Mouse (Mus musculus): Measurements from ENCODE around the gene Pitpnb. TPM values are rescaled to one million over a fixed set of nuclear protein-coding genes. Genes with fewer than 3 reads are reported as not detected.
A peak's percentile ranks its signal among the peaks of the same experiment; 100 is the strongest.

Gene Pitpnb
- 111 and 114 TPM in 2 replicates for polyA plus RNA-seq (2016; fragmentation: Nextera tagmentation; extraction: Ambion mirVana)

GRCm38 (mm10) chr5:111330417-111331098, at the start of gene Pitpnb:
Gene Pitpnb (plus strand): TSS chr5:111330763.
- Histone ChIP-seq H3K9me3 (0 out of 2 replicates have a peak, but pooled peaks cover 2% of the 10 kb centered on the region), H3K4me2 (peak within 1 kb of the TSS; percentile 74), H3K9ac (replicated peaks) (peak within 1 kb of the TSS; percentile 93), H3K27ac (peak within 1 kb of the TSS; percentile 89), H3K27me3 (no peaks in the 10 kb centered on the region), H3K4me1 (replicated peaks) (peaks cover 12% of the 10 kb centered on the region), H3K4me3 (replicated peaks) (peak within 1 kb of the TSS; percentile 96), H3K36me3 (peaks cover 19% of the 10 kb centered on the region)
- under 1% methylated on average over 75 of the region's 78 CpGs for WGBS
- peak; percentile 92 for ATAC-seq (ENCODE audit: insufficient number of reproducible peaks, insufficient read depth, low FRiP score, low TSS enrichment, low read depth)

- no peak for ATAC-seq (ENCODE audit: insufficient number of reproducible peaks, insufficient read depth, low FRiP score, low TSS enrichment, low read depth)
- H3K27me3 ChIP-seq = no peaks in the 10 kb centered on the region
- no peaks in the 10 kb centered on the region for H3K4me1 ChIP-seq (replicated peaks)
- H3K27ac ChIP-seq = no peak overlapping the region
- H3K9ac ChIP-seq (replicated peaks) = no peak overlapping the region
- no peaks in the 10 kb centered on the region for H3K9me3 ChIP-seq
- WGBS = 87% methylated on average over 19 of the region's 19 CpGs
- H3K4me3 ChIP-seq (replicated peaks) = no peak overlapping the region
- H3K36me3 ChIP-seq = peaks cover 88% of the 10 kb centered on the region
- H3K4me2 ChIP-seq = no peak overlapping the region
Observed at GRCm38 (mm10) chr5:111284420-111285175, 46.0 kb upstream of the Pitpnb start.

- no peaks in the 10 kb centered on the region for H3K9me3 ChIP-seq
- no peak overlapping the region for H3K4me3 ChIP-seq (replicated peaks)
- ATAC-seq (ENCODE audit: insufficient number of reproducible peaks, insufficient read depth, low FRiP score, low TSS enrichment, low read depth) = no peak
- peaks cover 3% of the 10 kb centered on the region; the same call in 1 of the 2 replicates for H3K4me1 ChIP-seq (replicated peaks)
- H3K4me2 ChIP-seq = no peak overlapping the region
- no peak overlapping the region for H3K27ac ChIP-seq
- H3K9ac ChIP-seq (replicated peaks) = no peak overlapping the region
- peaks cover 58% of the 10 kb centered on the region for H3K36me3 ChIP-seq
- WGBS = 74% methylated on average over 5 of the region's 5 CpGs
- no peaks in the 10 kb centered on the region for H3K27me3 ChIP-seq
Observed at GRCm38 (mm10) chr5:111287571-111287970, 43.0 kb upstream of the Pitpnb start.

- no peaks in the 10 kb centered on the region for H3K27me3 ChIP-seq
- no peak overlapping the region for H3K9ac ChIP-seq (replicated peaks)
- 87% methylated on average over 11 of the region's 11 CpGs for WGBS
- H3K9me3 ChIP-seq = no peaks in the 10 kb centered on the region
- no peak overlapping the region for H3K4me3 ChIP-seq (replicated peaks)
- H3K4me2 ChIP-seq = no peak overlapping the region
- peaks cover 49% of the 10 kb centered on the region for H3K36me3 ChIP-seq
- peaks cover 4% of the 10 kb centered on the region; the same call in 1 of the 2 replicates for H3K4me1 ChIP-seq (replicated peaks)
- H3K27ac ChIP-seq = 0 out of 2 replicates have a peak overlapping the region, but pooled peaks have one; percentile 35
- no peak for ATAC-seq (ENCODE audit: insufficient number of reproducible peaks, insufficient read depth, low FRiP score, low TSS enrichment, low read depth)
Observed at GRCm38 (mm10) chr5:111288486-111288885, 42.1 kb upstream of the Pitpnb start.

- peaks cover 33% of the 10 kb centered on the region for H3K36me3 ChIP-seq
- no peak overlapping the region for H3K4me2 ChIP-seq
- WGBS = 85% methylated on average over 11 of the region's 11 CpGs
- H3K4me3 ChIP-seq (replicated peaks) = no peak overlapping the region
- no peak for ATAC-seq (ENCODE audit: insufficient number of reproducible peaks, insufficient read depth, low FRiP score, low TSS enrichment, low read depth)
- H3K27ac ChIP-seq = no peak overlapping the region
- peaks cover 6% of the 10 kb centered on the region; the same call in 1 of the 2 replicates for H3K4me1 ChIP-seq (replicated peaks)
- no peaks in the 10 kb centered on the region for H3K27me3 ChIP-seq
- H3K9ac ChIP-seq (replicated peaks) = no peak overlapping the region
- 0 out of 2 replicates have a peak, but pooled peaks cover 1% of the 10 kb centered on the region for H3K9me3 ChIP-seq
Observed at GRCm38 (mm10) chr5:111290071-111290470, 40.5 kb upstream of the Pitpnb start.

- Histone ChIP-seq H3K27me3 (no peaks in the 10 kb centered on the region), H3K27ac (no peak overlapping the region), H3K4me2 (no peak overlapping the region), H3K9me3 (0 out of 2 replicates have a peak, but pooled peaks cover 4% of the 10 kb centered on the region), H3K36me3 (peaks cover 18% of the 10 kb centered on the region), H3K4me1 (replicated peaks) (peaks cover 6% of the 10 kb centered on the region; the same call in 1 of the 2 replicates), H3K9ac (replicated peaks) (no peak overlapping the region), H3K4me3 (replicated peaks) (no peak overlapping the region)
- WGBS = 59% methylated on average over 10 of the region's 10 CpGs
- ATAC-seq (ENCODE audit: insufficient number of reproducible peaks, insufficient read depth, low FRiP score, low TSS enrichment, low read depth) = no peak
Observed at GRCm38 (mm10) chr5:111291639-111292038, 38.9 kb upstream of the Pitpnb start.

- Histone ChIP-seq H3K9ac (replicated peaks) (no peak overlapping the region), H3K9me3 (0 out of 2 replicates have a peak, but pooled peaks cover 4% of the 10 kb centered on the region), H3K4me3 (replicated peaks) (no peak overlapping the region), H3K36me3 (no peaks in the 10 kb centered on the region), H3K4me1 (replicated peaks) (peaks cover 4% of the 10 kb centered on the region; the same call in 1 of the 2 replicates), H3K27ac (no peak overlapping the region), H3K4me2 (no peak overlapping the region), H3K27me3 (no peaks in the 10 kb centered on the region)
- no peak for ATAC-seq (ENCODE audit: insufficient number of reproducible peaks, insufficient read depth, low FRiP score, low TSS enrichment, low read depth)
- 54% methylated on average over 5 of the region's 5 CpGs for WGBS
Observed at GRCm38 (mm10) chr5:111297801-111298200, 32.8 kb upstream of the Pitpnb start.

- Histone ChIP-seq H3K27ac (no peak overlapping the region), H3K36me3 (no peaks in the 10 kb centered on the region), H3K27me3 (no peaks in the 10 kb centered on the region), H3K4me2 (no peak overlapping the region), H3K4me3 (replicated peaks) (no peak overlapping the region), H3K9me3 (0 out of 2 replicates have a peak, but pooled peaks cover 4% of the 10 kb centered on the region), H3K9ac (replicated peaks) (no peak overlapping the region), H3K4me1 (replicated peaks) (peaks cover 3% of the 10 kb centered on the region)
- ATAC-seq (ENCODE audit: insufficient number of reproducible peaks, insufficient read depth, low FRiP score, low TSS enrichment, low read depth) = no peak
- 50% methylated on average over 7 of the region's 7 CpGs for WGBS
Observed at GRCm38 (mm10) chr5:111298706-111299105, 31.9 kb upstream of the Pitpnb start.

- Histone ChIP-seq H3K9ac (replicated peaks) (no peak overlapping the region; the same call in 1 of the 2 replicates), H3K9me3 (0 out of 2 replicates have a peak, but pooled peaks cover 7% of the 10 kb centered on the region), H3K36me3 (no peaks in the 10 kb centered on the region), H3K27ac (no peak overlapping the region), H3K4me2 (no peak overlapping the region), H3K4me1 (replicated peaks) (peaks cover 3% of the 10 kb centered on the region), H3K4me3 (replicated peaks) (no peak overlapping the region), H3K27me3 (no peaks in the 10 kb centered on the region)
- 70% methylated on average over 8 of the region's 8 CpGs for WGBS
- ATAC-seq (ENCODE audit: insufficient number of reproducible peaks, insufficient read depth, low FRiP score, low TSS enrichment, low read depth) = no peak
Observed at GRCm38 (mm10) chr5:111300776-111301175, 29.8 kb upstream of the Pitpnb start.

GRCm38 (mm10) chr5:111301736-111302135, 28.8 kb upstream of the Pitpnb start:
- WGBS = 72% methylated on average over 7 of the region's 7 CpGs
- Histone ChIP-seq H3K9me3 (0 out of 2 replicates have a peak, but pooled peaks cover 7% of the 10 kb centered on the region), H3K4me2 (no peak overlapping the region), H3K27me3 (no peaks in the 10 kb centered on the region), H3K9ac (replicated peaks) (no peak overlapping the region), H3K4me1 (replicated peaks) (peaks cover 3% of the 10 kb centered on the region), H3K27ac (no peak overlapping the region), H3K4me3 (replicated peaks) (no peak overlapping the region), H3K36me3 (no peaks in the 10 kb centered on the region)
- no peak for ATAC-seq (ENCODE audit: insufficient number of reproducible peaks, insufficient read depth, low FRiP score, low TSS enrichment, low read depth)

- Histone ChIP-seq H3K27ac (no peak overlapping the region), H3K4me1 (replicated peaks) (peaks cover 3% of the 10 kb centered on the region), H3K9ac (replicated peaks) (no peak overlapping the region), H3K27me3 (no peaks in the 10 kb centered on the region), H3K36me3 (no peaks in the 10 kb centered on the region), H3K4me3 (replicated peaks) (no peak overlapping the region), H3K4me2 (no peak overlapping the region), H3K9me3 (0 out of 2 replicates have a peak, but pooled peaks cover 7% of the 10 kb centered on the region)
- WGBS = 86% methylated on average over 3 of the region's 3 CpGs
- no peak for ATAC-seq (ENCODE audit: insufficient number of reproducible peaks, insufficient read depth, low FRiP score, low TSS enrichment, low read depth)
Observed at GRCm38 (mm10) chr5:111304730-111305129, 25.8 kb upstream of the Pitpnb start.
